Comparison of ENCODE assay signal across 9 mouse cellular contexts in genomic region chr10:12792049-12792448, GRCm38 (mm10).
A peak's percentile ranks its signal among the peaks of the same experiment; 100 is the strongest.
DNase-seq lines count a peak whose midpoint lies in the region; ATAC-seq lines count a peak whose summit lies in the region.
"Had no signal": no experiment of that assay in that cellular context is flagged by ENCODE, and none has a peak within 500 bp of the region (broad histone marks: within the 10 kb centered on the region; RNA-seq: fewer than 3 reads in every experiment).

No protein-coding gene starts in this region.

- peak overlapping the region; percentile 83 for H3K27ac ChIP-seq in kidney, embryonic 15.5 days
- H3K27ac ChIP-seq in embryonic facial prominence, embryonic 11.5 days (replicated peaks; ENCODE audit: low read depth, low read length), result peak overlapping the region; percentile 52

- no peak overlapping the region for H3K4me3 ChIP-seq in kidney, embryonic 15.5 days (replicated peaks)
- no peak overlapping the region for H3K4me3 ChIP-seq in embryonic facial prominence, embryonic 11.5 days (ENCODE audit: low read depth, low read length)

- 19% methylated on average over 6 of the region's 6 CpGs for WGBS in kidney, embryonic 15.5 days
- WGBS in embryonic facial prominence, embryonic 11.5 days, result 12% methylated on average over 6 of the region's 6 CpGs

- peaks cover 35% of the 10 kb centered on the region for H3K4me1 ChIP-seq in kidney, embryonic 15.5 days
- no peaks in the 10 kb centered on the region; the same call in 1 of the 2 replicates for H3K4me1 ChIP-seq in embryonic facial prominence, embryonic 11.5 days (ENCODE audit: control insufficient read depth, insufficient read depth, low read length)

- H3K36me3 ChIP-seq in kidney, embryonic 15.5 days, result no peaks in the 10 kb centered on the region
- no peaks in the 10 kb centered on the region for H3K36me3 ChIP-seq in embryonic facial prominence, embryonic 11.5 days (replicated peaks; ENCODE audit: control insufficient read depth, insufficient read depth, low read depth, low read length)

- no peak overlapping the region for H3K9ac ChIP-seq in kidney, embryonic 15.5 days
- H3K9ac ChIP-seq in embryonic facial prominence, embryonic 11.5 days (replicated peaks; ENCODE audit: low read length), result no peak overlapping the region

- no peak for DNase-seq in kidney, adult 11 months
- peak; percentile 77 for DNase-seq in ZHBTc4 (ENCODE audit: low read depth, low spot score)
- DNase-seq in embryonic facial prominence, embryonic 11.5 days (ENCODE audit: low spot score), result peak; percentile 44
- DNase-seq in neural tube, embryonic 10.5 days (ENCODE audit: extremely low spot score, low spot score), result peak; percentile 46
- no peak for DNase-seq in layer of hippocampus, adult 8-10 months (ENCODE audit: low spot score in 2 of 2)
- no peak for DNase-seq in thymus, postnatal 10 days (ENCODE audit: low spot score in 2 of 2)
- no peak for DNase-seq in gastrocnemius, postnatal 4 days (ENCODE audit: low spot score in 2 of 2)
- DNase-seq: cerebellum, adult 9-10 months had no signal

- no peaks in the 10 kb centered on the region for H3K9me3 ChIP-seq in kidney, embryonic 15.5 days (replicated peaks)
- H3K9me3 ChIP-seq in embryonic facial prominence, embryonic 11.5 days (replicated peaks; ENCODE audit: control insufficient read depth, low read length), result no peaks in the 10 kb centered on the region

- ATAC-seq in kidney, embryonic 15.5 days (replicated peaks; ENCODE audit: low FRiP score), result peak; percentile 93
- ATAC-seq in embryonic facial prominence, embryonic 11.5 days (replicated peaks; ENCODE audit: insufficient number of reproducible peaks, low FRiP score, low TSS enrichment, low read depth), result peak; percentile 78

- no peaks in the 10 kb centered on the region for H3K27me3 ChIP-seq in kidney, embryonic 15.5 days
- no peaks in the 10 kb centered on the region for H3K27me3 ChIP-seq in embryonic facial prominence, embryonic 11.5 days (ENCODE audit: control insufficient read depth, insufficient read depth, low read length)

- no peak overlapping the region for H3K4me2 ChIP-seq in kidney, embryonic 15.5 days
- no peak overlapping the region for H3K4me2 ChIP-seq in embryonic facial prominence, embryonic 11.5 days (ENCODE audit: low read depth, low read length)

Comparison
In these comparisons a context has a peak if more than half of its experiments do, and no peak if none do; other contexts are left out.
1. DNase-seq: peak in ZHBTc4 (single experiment), embryonic facial prominence, embryonic 11.5 days (single experiment) and neural tube, embryonic 10.5 days (single experiment); none in kidney, adult 11 months (single experiment), layer of hippocampus, adult 8-10 months (0 of 2), thymus, postnatal 10 days (0 of 2) and gastrocnemius, postnatal 4 days (0 of 2).